Mouse (Mus musculus) midbrain, postnatal 0 days (tissue): ENCODE data around the gene Gtsf1l. TPM values are rescaled to one million over a fixed set of nuclear protein-coding genes. Genes with fewer than 3 reads are reported as not detected.
A peak's percentile ranks its signal among the peaks of the same experiment; 100 is the strongest.
"Not testable (repeated sequence)": the region's sequence is repeated elsewhere in the genome, so short reads cannot be mapped to it uniquely, and the experiment has no call there.

Experiments
- ATAC-seq: fragments of 200-750 bp; cut with Nextera tagmentation; 2 replicates; pipeline ENCODE4 v1.8.0; 2017; ENCODE audit warnings: moderate number of reproducible peaks, mild to moderate bottlenecking, moderate TSS enrichment, moderate library complexity; ENCODE audit not compliant: low FRiP score
- DNase-seq: peaks from one replicate; pipeline ENCODE4 v3.0.0-alpha.2; 2015; ENCODE audit warnings: low spot score
- H3K27ac ChIP-seq: fragments of 300-500 bp; sonication (generic); 2 replicates; pipeline ENCODE4 v1.5.1; 2014; ENCODE audit warnings: low read depth, mild to moderate bottlenecking, low read length, mixed read lengths
- H3K27me3 ChIP-seq: fragments of 300-500 bp; sonication (generic); 2 replicates; pipeline ENCODE4 v1.6.1; 2014; ENCODE audit warnings: low read length, control low read depth, mixed read lengths; ENCODE audit not compliant: insufficient read depth
- H3K36me3 ChIP-seq: fragments of 300-500 bp; sonication (generic); 2 replicates; pipeline ENCODE4 v1.6.1; 2014; ENCODE audit warnings: low read length, control low read depth, mixed read lengths; ENCODE audit not compliant: insufficient read depth
- H3K4me1 ChIP-seq: fragments of 300-500 bp; sonication (generic); 2 replicates; pipeline ENCODE4 v1.6.1; 2014; ENCODE audit warnings: mild to moderate bottlenecking, control low read depth, antibody characterized with exemption, low read length, mixed read lengths; ENCODE audit not compliant: insufficient read depth
- H3K4me2 ChIP-seq: fragments of 300-500 bp; sonication (generic); 2 replicates; pipeline ENCODE4 v1.6.1; 2014; ENCODE audit warnings: low read depth, mild to moderate bottlenecking, low read length, mixed read lengths; ENCODE audit not compliant: poor library complexity, severe bottlenecking
- H3K4me3 ChIP-seq: fragments of 300-500 bp; sonication (generic); 2 replicates; pipeline ENCODE4 v1.5.1; 2014; ENCODE audit warnings: low read depth, mild to moderate bottlenecking, low read length, moderate library complexity
- H3K9ac ChIP-seq: fragments of 300-500 bp; sonication (generic); replicated peaks from 2 replicates; pipeline ENCODE4 v1.6.1; 2014; ENCODE audit warnings: mild to moderate bottlenecking, low read length, moderate library complexity, mixed read lengths; ENCODE audit not compliant: poor library complexity, severe bottlenecking
- H3K9me3 ChIP-seq: fragments of 300-500 bp; sonication (generic); 2 replicates; pipeline ENCODE4 v1.6.1; 2016; ENCODE audit warnings: low read length, control low read depth
- CTCF ChIP-seq: IDR thresholded peaks from 2 replicates; pipeline ENCODE4 v1.5.1; 2016; ENCODE audit warnings: antibody characterized with exemption, mild to moderate bottlenecking
- WGBS: fragments of 180-500 bp; shearing (Covaris S2); extraction: QIAGEN DNeasy Blood & Tissue Kit; methylation state at CpG from one replicate; pipeline ENCODE4 v1.1.7; 2014; 5-methylcytosine and 5-hydroxymethylcytosine counted together
- polyA plus RNA-seq: library from polyadenylated mRNA; unstranded; fragments of >200 nt; fragmentation: Nextera tagmentation; extraction: Ambion mirVana; gene quantifications from 2 replicates; pipeline ENCODE4 v1.2.1, GENCODE M21; 2015
- total RNA-seq: library from RNA; depleted of rRNA; stranded (reverse); fragments of >200 nt; gene quantifications from 2 replicates; pipeline ENCODE4 v1.2.3, GENCODE M21; 2014

Gtsf1l gene
- total and polyA plus RNA-seq, 2 experiments from 2014 or later: not detected

- Histone ChIP-seq H3K4me2 (no peak overlapping the region), H3K9ac (no peak overlapping the region), H3K27me3 (no peaks in the 10 kb centered on the region), H3K4me1 (no peaks in the 10 kb centered on the region), H3K27ac (no peak overlapping the region), H3K9me3 (no peaks in the 10 kb centered on the region), H3K4me3 (no peak overlapping the region), H3K36me3 (no peaks in the 10 kb centered on the region)
- WGBS: 84% methylated on average over 6 of the region's 6 CpGs
- ATAC-seq (no peak), DNase-seq (no peak)
- TF ChIP-seq CTCF: no peak
These were observed 27.0 kb downstream of the Gtsf1l start for GRCm38 (mm10) chr2:163060630-163061029.

GRCm38 (mm10) chr2:163058981-163059380 is 28.7 kb downstream of the Gtsf1l start:
- H3K36me3 ChIP-seq, H3K27me3 ChIP-seq, H3K4me3 ChIP-seq, H3K27ac ChIP-seq, H3K4me1 ChIP-seq, H3K4me2 ChIP-seq, H3K9me3 ChIP-seq, ATAC-seq, H3K9ac ChIP-seq, DNase-seq: not testable (repeated sequence)
- WGBS: 94% methylated on average over 6 of the region's 7 CpGs

- Histone ChIP-seq H3K4me2 (no peak overlapping the region), H3K4me1 (peaks cover 7% of the 10 kb centered on the region; the same call in 1 of the 2 replicates), H3K4me3 (no peak overlapping the region), H3K9me3 (no peaks in the 10 kb centered on the region), H3K9ac (no peak overlapping the region), H3K27ac (no peak overlapping the region), H3K36me3 (no peaks in the 10 kb centered on the region), H3K27me3 (no peaks in the 10 kb centered on the region)
- ATAC-seq (no peak), DNase-seq (no peak)
- no peak for TF ChIP-seq CTCF
- 89% methylated on average over 9 of the region's 9 CpGs for WGBS
These were observed 31.1 kb downstream of the Gtsf1l start for GRCm38 (mm10) chr2:163056584-163056983.

- Histone ChIP-seq H3K4me2 (no peak overlapping the region), H3K9me3 (no peaks in the 10 kb centered on the region), H3K9ac (no peak overlapping the region), H3K4me3 (no peak overlapping the region), H3K27me3 (no peaks in the 10 kb centered on the region), H3K27ac (no peak overlapping the region), H3K36me3 (no peaks in the 10 kb centered on the region), H3K4me1 (peaks cover 7% of the 10 kb centered on the region; the same call in 1 of the 2 replicates)
- ATAC-seq (no peak), DNase-seq (no peak)
- TF ChIP-seq CTCF: no peak
- WGBS: 26% methylated on average over 5 of the region's 5 CpGs
These were observed 31.9 kb downstream of the Gtsf1l start for GRCm38 (mm10) chr2:163055715-163056114.

- ATAC-seq (peak; percentile 24; the same call in 1 of the 2 replicates), DNase-seq (no peak)
- H3K27me3 ChIP-seq: no peaks in the 10 kb centered on the region
- peaks cover 7% of the 10 kb centered on the region; the same call in 1 of the 2 replicates for H3K4me1 ChIP-seq
- under 1% methylated on average over 36 of the region's 38 CpGs for WGBS
- peak overlapping the region; percentile 100 for H3K4me2 ChIP-seq
- no peak overlapping the region for H3K27ac ChIP-seq
- no peak overlapping the region; the same call in 1 of the 2 replicates for H3K9ac ChIP-seq
- no peaks in the 10 kb centered on the region for H3K9me3 ChIP-seq
- peak overlapping the region; percentile 55 for H3K4me3 ChIP-seq
- H3K36me3 ChIP-seq: no peaks in the 10 kb centered on the region
- TF ChIP-seq CTCF: no peak
These were observed 32.7 kb downstream of the Gtsf1l start for GRCm38 (mm10) chr2:163054891-163055494.

- Histone ChIP-seq H3K9ac (peak within 1 kb of the TSS; percentile 42), H3K36me3 (no peaks in the 10 kb centered on the region), H3K4me2 (peak within 1 kb of the TSS; percentile 100), H3K27ac (no peak within 1 kb of the TSS), H3K4me1 (peaks cover 7% of the 10 kb centered on the region; the same call in 1 of the 2 replicates), H3K27me3 (no peaks in the 10 kb centered on the region), H3K9me3 (no peaks in the 10 kb centered on the region), H3K4me3 (peak within 1 kb of the TSS; percentile 55)
- peak; percentile 97 for ATAC-seq
- DNase-seq: peak; percentile 94
- TF ChIP-seq CTCF: no peak
- 1% methylated on average over 35 of the region's 48 CpGs for WGBS
These were observed 33.3 kb downstream of the Gtsf1l start, which contains the start of gene Mybl2 for GRCm38 (mm10) chr2:163054335-163054840. TSS of gene Mybl2 (plus strand) at chr2:163054687.
